Mouse (Mus musculus) embryonic facial prominence, embryonic 15.5 days (tissue): ENCODE data around the gene Gm29797. TPM values are rescaled to one million over a fixed set of nuclear protein-coding genes. Genes with fewer than 3 reads are reported as not detected.

Experiments used
- ATAC-seq: fragments of 200-750 bp; cut with Nextera tagmentation; 2 replicates; pipeline ENCODE4 v1.8.0; 2017; ENCODE audit warnings: low read depth, moderate TSS enrichment; ENCODE audit not compliant: insufficient number of reproducible peaks, low FRiP score, low TSS enrichment
- H3K27ac ChIP-seq: fragments of 300-500 bp; sonication (generic); replicated peaks from 2 replicates; pipeline ENCODE4 v1.5.1; 2015; ENCODE audit warnings: mild to moderate bottlenecking, inconsistent platforms
- H3K27me3 ChIP-seq: fragments of 300-500 bp; sonication (generic); 2 replicates; pipeline ENCODE4 v1.6.1; 2015; ENCODE audit warnings: inconsistent platforms
- H3K36me3 ChIP-seq: fragments of 300-500 bp; sonication (generic); 2 replicates; pipeline ENCODE4 v1.6.1; 2015; ENCODE audit warnings: mild to moderate bottlenecking, inconsistent platforms
- H3K4me1 ChIP-seq: fragments of 300-500 bp; sonication (generic); 2 replicates; pipeline ENCODE4 v1.6.1; 2015; ENCODE audit warnings: inconsistent platforms
- H3K4me2 ChIP-seq: fragments of 300-500 bp; sonication (generic); replicated peaks from 2 replicates; pipeline ENCODE4 v1.6.1; 2015; ENCODE audit warnings: mild to moderate bottlenecking, inconsistent platforms
- H3K4me3 ChIP-seq: fragments of 300-500 bp; sonication (generic); replicated peaks from 2 replicates; pipeline ENCODE4 v1.5.1; 2015; ENCODE audit warnings: mild to moderate bottlenecking, inconsistent platforms
- H3K9ac ChIP-seq: fragments of 300-500 bp; sonication (generic); 2 replicates; pipeline ENCODE4 v1.6.1; 2015; ENCODE audit warnings: inconsistent platforms
- H3K9me3 ChIP-seq: fragments of 300-500 bp; sonication (generic); replicated peaks from 2 replicates; pipeline ENCODE4 v1.6.1; 2016; ENCODE audit warnings: inconsistent platforms
- WGBS: fragments of 180-500 bp; shearing (Covaris S2); methylation state at CpG from one replicate; pipeline ENCODE4 v1.1.7; 2015; 5-methylcytosine and 5-hydroxymethylcytosine counted together
- polyA plus RNA-seq: library from polyadenylated mRNA; unstranded; fragments of >200 nt; fragmentation: Nextera tagmentation; extraction: Ambion mirVana; gene quantifications from 2 replicates; pipeline ENCODE4 v1.2.1, GENCODE M21; 2015

Gene Gm29797
- polyA plus RNA-seq, 1 experiment from 2014 or later: 0.31 TPM

- peaks cover 77% of the 10 kb centered on the region for H3K36me3 ChIP-seq
- ATAC-seq: no peak
- peaks cover 7% of the 10 kb centered on the region; the same call in 1 of the 2 replicates for H3K4me1 ChIP-seq
- no peak overlapping the region for H3K4me2 ChIP-seq
- WGBS: 96% methylated on average over 1 of the region's 1 CpGs
- H3K9me3 ChIP-seq: no peaks in the 10 kb centered on the region
- H3K9ac ChIP-seq: no peak overlapping the region
- no peaks in the 10 kb centered on the region for H3K27me3 ChIP-seq
- H3K4me3 ChIP-seq: no peak overlapping the region
- H3K27ac ChIP-seq: no peak overlapping the region
Measured at GRCm38 (mm10) chr2:181653523-181653922, 3.3 kb upstream of the Gm29797 start.

DNA sequence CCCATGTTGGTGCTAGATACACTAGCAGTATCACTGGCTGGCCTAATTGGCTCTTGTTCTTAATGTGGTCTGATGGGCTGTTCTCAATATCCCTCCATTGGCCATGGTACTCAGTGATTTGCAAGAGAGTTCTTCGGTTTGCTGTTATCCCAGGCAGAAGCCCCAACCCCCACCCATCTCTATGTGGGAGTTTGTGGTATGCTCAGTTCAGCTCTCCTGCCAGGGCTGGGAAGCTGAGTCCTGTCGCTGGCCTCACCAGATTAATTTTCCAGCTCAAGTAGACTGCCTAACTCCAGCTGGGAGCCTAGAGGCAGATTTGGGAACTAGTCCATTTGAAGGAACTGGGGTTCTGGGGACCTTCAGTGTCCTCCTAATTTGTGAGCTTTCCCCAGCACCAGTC is 607 bp downstream of the Gm29797 start:
- Histone ChIP-seq H3K4me1 (peaks cover 27% of the 10 kb centered on the region), H3K9me3 (no peaks in the 10 kb centered on the region), H3K27ac (no peak overlapping the region), H3K36me3 (peaks cover 43% of the 10 kb centered on the region), H3K4me3 (no peak overlapping the region), H3K9ac (no peak overlapping the region), H3K4me2 (no peak overlapping the region), H3K27me3 (no peaks in the 10 kb centered on the region)
- ATAC-seq: no peak
- 54% methylated on average over 2 of the region's 2 CpGs for WGBS

- no peak overlapping the region for H3K27ac ChIP-seq
- H3K27me3 ChIP-seq: no peaks in the 10 kb centered on the region
- peaks cover 33% of the 10 kb centered on the region for H3K36me3 ChIP-seq
- no peak overlapping the region for H3K4me3 ChIP-seq
- 83% methylated on average over 7 of the region's 7 CpGs for WGBS
- H3K4me2 ChIP-seq: no peak overlapping the region
- H3K4me1 ChIP-seq: peaks cover 27% of the 10 kb centered on the region
- ATAC-seq: no peak
- H3K9ac ChIP-seq: no peak overlapping the region
- H3K9me3 ChIP-seq: no peaks in the 10 kb centered on the region
Measured at GRCm38 (mm10) chr2:181658528-181658927, 1.7 kb downstream of the Gm29797 start.

- Histone ChIP-seq H3K27ac (no peak overlapping the region), H3K27me3 (no peaks in the 10 kb centered on the region), H3K9ac (no peak overlapping the region), H3K9me3 (no peaks in the 10 kb centered on the region), H3K36me3 (peaks cover 28% of the 10 kb centered on the region), H3K4me2 (no peak overlapping the region), H3K4me3 (no peak overlapping the region), H3K4me1 (peaks cover 27% of the 10 kb centered on the region)
- ATAC-seq: no peak
- WGBS: 34% methylated on average over 17 of the region's 17 CpGs
Measured at GRCm38 (mm10) chr2:181658930-181659555, 2.2 kb downstream of the Gm29797 start.

DNA sequence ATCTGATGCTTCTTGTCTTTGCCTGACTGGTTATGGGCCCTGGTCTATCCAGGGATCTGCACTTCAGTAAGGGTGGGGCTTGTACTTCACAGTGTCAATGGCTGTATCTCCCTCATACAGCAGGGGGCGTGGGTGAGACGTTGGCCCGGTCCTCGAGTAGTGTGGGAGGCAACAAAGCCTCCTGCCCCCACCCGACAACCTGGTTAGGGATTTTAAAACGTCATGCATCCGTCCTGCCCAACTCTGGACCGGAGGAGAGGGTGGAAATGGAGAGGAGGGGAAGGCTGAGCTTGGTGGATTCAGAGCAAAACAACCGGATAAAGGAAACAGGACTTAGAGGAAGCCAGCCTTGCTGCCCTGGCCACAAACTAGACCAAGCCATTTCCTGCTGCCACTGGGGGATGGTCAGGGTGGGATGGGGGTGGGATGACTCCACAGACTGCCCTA is 2.8 kb downstream of the Gm29797 start:
- H3K4me2 ChIP-seq: no peak overlapping the region
- peaks cover 22% of the 10 kb centered on the region for H3K36me3 ChIP-seq
- H3K27me3 ChIP-seq: no peaks in the 10 kb centered on the region
- no peak overlapping the region for H3K9ac ChIP-seq
- H3K27ac ChIP-seq: no peak overlapping the region
- WGBS: 5% methylated on average over 9 of the region's 9 CpGs
- ATAC-seq: peak; percentile 49
- no peaks in the 10 kb centered on the region for H3K9me3 ChIP-seq
- no peak overlapping the region for H3K4me3 ChIP-seq
- H3K4me1 ChIP-seq: peaks cover 27% of the 10 kb centered on the region

DNA sequence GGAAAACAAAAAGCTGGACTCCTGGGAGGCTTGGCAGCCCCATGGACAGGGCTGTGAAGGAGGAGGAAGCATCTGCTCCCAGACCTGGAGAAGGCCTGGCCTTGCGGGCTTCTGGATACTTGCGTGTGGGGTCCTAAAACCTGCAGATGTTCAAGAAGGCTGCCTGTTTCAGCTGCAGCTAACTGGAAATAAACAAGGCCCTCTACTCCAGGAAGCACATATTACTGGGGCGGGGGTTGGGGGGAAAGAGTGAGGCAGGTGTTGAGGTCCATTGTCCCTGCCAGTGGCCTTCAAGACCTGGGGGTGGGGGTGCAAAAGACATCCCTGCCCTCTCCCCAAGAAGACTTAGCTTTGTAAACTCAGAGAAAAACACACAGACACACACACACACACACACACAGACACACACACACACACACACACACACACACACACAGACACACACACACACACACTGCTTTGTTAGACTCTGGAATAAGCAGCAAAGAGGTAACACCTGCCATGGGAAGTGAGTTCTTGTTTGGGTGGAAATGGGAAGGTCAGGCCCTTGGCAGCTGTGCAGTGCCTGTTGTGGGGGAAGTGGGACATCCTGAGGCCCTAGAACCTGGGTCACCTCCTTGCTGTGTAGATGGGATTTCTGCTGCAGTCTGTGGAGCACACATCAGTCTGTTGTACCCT is 5.9 kb downstream of the Gm29797 start:
- WGBS: 80% methylated on average over 3 of the region's 3 CpGs
- no peak overlapping the region for H3K27ac ChIP-seq
- ATAC-seq: no peak

GRCm38 (mm10) chr2:181663298-181663630 is 6.4 kb downstream of the Gm29797 start:
- Histone ChIP-seq H3K4me3 (no peak overlapping the region), H3K9ac (no peak overlapping the region), H3K9me3 (no peaks in the 10 kb centered on the region), H3K36me3 (no peaks in the 10 kb centered on the region), H3K27me3 (no peaks in the 10 kb centered on the region; the same call in 1 of the 2 replicates), H3K4me2 (no peak overlapping the region), H3K27ac (no peak overlapping the region), H3K4me1 (peaks cover 20% of the 10 kb centered on the region)
- no peak for ATAC-seq
- WGBS: 19% methylated on average over 4 of the region's 4 CpGs

More for the DNA sequence above, 5.9 kb downstream of the Gm29797 start:
- no peaks in the 10 kb centered on the region for H3K36me3 ChIP-seq
- H3K9ac ChIP-seq: no peak overlapping the region
- H3K9me3 ChIP-seq: no peaks in the 10 kb centered on the region
- no peak overlapping the region for H3K4me3 ChIP-seq
- H3K4me1 ChIP-seq: peaks cover 20% of the 10 kb centered on the region
- H3K27me3 ChIP-seq: no peaks in the 10 kb centered on the region
- no peak overlapping the region for H3K4me2 ChIP-seq

DNA sequence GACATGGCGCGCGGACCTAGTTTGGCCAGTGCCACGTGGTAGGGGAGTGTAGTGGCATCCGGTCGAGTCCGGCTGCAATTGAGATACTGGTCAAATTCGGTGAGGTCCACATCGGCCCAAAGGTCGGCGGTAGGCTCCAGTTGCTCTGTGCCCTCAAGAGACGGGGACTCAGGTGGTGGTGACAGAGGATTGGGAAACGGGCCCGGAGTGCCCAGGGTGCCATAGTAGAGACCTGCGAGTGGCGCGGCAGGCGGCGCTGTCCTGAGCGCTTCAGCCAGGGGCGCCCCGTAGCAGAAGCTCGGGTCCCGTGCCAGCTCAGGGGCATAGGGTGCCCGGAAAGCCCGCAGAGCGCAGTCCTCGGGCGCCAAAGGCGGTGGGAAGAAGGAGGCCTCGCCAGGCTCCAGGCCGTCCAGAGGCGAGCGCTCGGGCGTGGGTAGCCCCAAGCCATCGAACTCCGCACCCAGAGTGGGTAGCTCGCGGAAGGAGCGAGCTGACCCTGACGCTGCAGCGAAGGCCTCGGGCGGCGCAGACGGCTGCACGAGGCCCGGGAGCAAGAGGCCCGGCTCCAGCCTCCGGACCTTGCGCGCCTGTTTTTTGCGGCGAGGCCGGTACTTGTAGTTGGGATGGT is 13.6 kb downstream of the Gm29797 start:
- Histone ChIP-seq H3K27me3 (peaks cover 46% of the 10 kb centered on the region), H3K4me2 (peak overlapping the region; percentile 85), H3K9me3 (no peaks in the 10 kb centered on the region), H3K27ac (peak overlapping the region; percentile 58; the same call in 1 of the 2 replicates), H3K4me3 (peak overlapping the region; percentile 57), H3K36me3 (no peaks in the 10 kb centered on the region; the same call in 1 of the 2 replicates), H3K4me1 (peaks cover 52% of the 10 kb centered on the region), H3K9ac (peak overlapping the region; percentile 28; the same call in 1 of the 2 replicates)
- WGBS: 4% methylated on average over 56 of the region's 56 CpGs
- ATAC-seq: peak; percentile 27; the same call in 1 of the 2 replicates

GRCm38 (mm10) chr2:181670913-181671311 is 14.1 kb downstream of the Gm29797 start:
- ATAC-seq: no peak
- H3K9ac ChIP-seq: peak overlapping the region; percentile 28; the same call in 1 of the 2 replicates
- H3K27me3 ChIP-seq: peaks cover 46% of the 10 kb centered on the region
- H3K27ac ChIP-seq: peak overlapping the region; percentile 58; the same call in 1 of the 2 replicates
- no peaks in the 10 kb centered on the region for H3K9me3 ChIP-seq
- peak overlapping the region; percentile 57 for H3K4me3 ChIP-seq
- H3K4me1 ChIP-seq: peaks cover 56% of the 10 kb centered on the region
- peak overlapping the region; percentile 85 for H3K4me2 ChIP-seq
- H3K36me3 ChIP-seq: no peaks in the 10 kb centered on the region; the same call in 1 of the 2 replicates
- under 1% methylated on average over 41 of the region's 41 CpGs for WGBS

GRCm38 (mm10) chr2:181671326-181671725 is 14.5 kb downstream of the Gm29797 start, which contains the start of gene Sox18:
Gene Sox18 (minus strand): TSS chr2:181671640.
- Histone ChIP-seq H3K27me3 (peaks cover 46% of the 10 kb centered on the region), H3K4me2 (peak within 1 kb of the TSS; percentile 85), H3K27ac (peak within 1 kb of the TSS; percentile 58; the same call in 1 of the 2 replicates), H3K9ac (peak within 1 kb of the TSS; percentile 28), H3K36me3 (no peaks in the 10 kb centered on the region; the same call in 1 of the 2 replicates), H3K4me3 (peak within 1 kb of the TSS; percentile 57), H3K9me3 (no peaks in the 10 kb centered on the region), H3K4me1 (peaks cover 56% of the 10 kb centered on the region)
- ATAC-seq: peak; percentile 17; the same call in 1 of the 2 replicates
- under 1% methylated on average over 43 of the region's 43 CpGs for WGBS

DNA sequence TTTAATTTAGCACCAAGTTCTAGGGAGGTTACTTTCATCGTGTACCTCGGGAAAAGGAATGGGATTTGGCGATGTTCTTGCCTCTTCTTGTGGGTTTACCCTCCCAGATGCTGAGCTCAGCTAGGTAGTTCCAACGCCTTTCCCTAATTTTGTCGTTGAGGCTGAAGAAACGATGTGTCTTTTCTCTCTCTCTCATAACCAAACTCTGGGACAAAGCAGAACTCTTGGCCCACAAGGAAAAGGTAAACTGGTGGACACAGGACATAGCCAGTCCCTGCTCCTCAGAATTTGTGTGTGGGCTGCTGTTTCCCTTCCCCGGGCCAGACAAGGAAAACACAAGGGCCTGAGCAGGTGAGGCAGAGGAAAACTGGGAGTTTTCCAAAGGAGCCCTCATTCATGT is 15.2 kb downstream of the Gm29797 start:
- Histone ChIP-seq H3K9me3 (no peaks in the 10 kb centered on the region), H3K27ac (no peak overlapping the region), H3K36me3 (no peaks in the 10 kb centered on the region; the same call in 1 of the 2 replicates), H3K4me2 (peak overlapping the region; percentile 85), H3K4me3 (peak overlapping the region; percentile 57), H3K4me1 (peaks cover 56% of the 10 kb centered on the region), H3K27me3 (peaks cover 46% of the 10 kb centered on the region), H3K9ac (0 out of 2 replicates have a peak overlapping the region, but pooled peaks have one; percentile 28)
- 18% methylated on average over 7 of the region's 7 CpGs for WGBS
- no peak for ATAC-seq
